Mouse (Mus musculus): ENCODE results near the gene Fkbp14.
A peak's percentile ranks its signal among the peaks of the same experiment; 100 is the strongest.

The Fkbp14 gene

GRCm38 (mm10) chr6:54548314-54549019 is 48.6 kb downstream of the Fkbp14 start:
- no peak for DNase-seq (ENCODE audit: low read depth, low spot score)

GRCm38 (mm10) chr6:54543646-54544045 is 53.5 kb downstream of the Fkbp14 start:
- no peak for DNase-seq (ENCODE audit: low read depth, low spot score)

GRCm38 (mm10) chr6:54542836-54543235 is 54.3 kb downstream of the Fkbp14 start:
- DNase-seq (ENCODE audit: low read depth, low spot score), result no peak

GRCm38 (mm10) chr6:54540252-54540887 is 56.7 kb downstream of the Fkbp14 start:
- peak; percentile 95 for DNase-seq (ENCODE audit: low read depth, low spot score)

- DNase-seq (ENCODE audit: low read depth, low spot score), result no peak
These were observed 57.7 kb downstream of the Fkbp14 start for GRCm38 (mm10) chr6:54539396-54539795.

- no peak for DNase-seq (ENCODE audit: low read depth, low spot score)
These were observed 58.3 kb downstream of the Fkbp14 start for GRCm38 (mm10) chr6:54538773-54539173.

- DNase-seq (ENCODE audit: low read depth, low spot score), result no peak
These were observed 60.1 kb downstream of the Fkbp14 start for GRCm38 (mm10) chr6:54537053-54537452.

- DNase-seq (ENCODE audit: low read depth, low spot score), result no peak
These were observed 61.6 kb downstream of the Fkbp14 start for GRCm38 (mm10) chr6:54535485-54535884.

GRCm38 (mm10) chr6:54531048-54531481 is 66.0 kb downstream of the Fkbp14 start:
- DNase-seq (ENCODE audit: low read depth, low spot score), result no peak

GRCm38 (mm10) chr6:54530182-54530581 is 66.9 kb downstream of the Fkbp14 start:
- DNase-seq (ENCODE audit: low read depth, low spot score), result no peak

- no peak for DNase-seq (ENCODE audit: low read depth, low spot score)
These were observed 68.4 kb downstream of the Fkbp14 start for GRCm38 (mm10) chr6:54528666-54529065.
